Mouse (Mus musculus) CH12.LX (cell line): ENCODE data around the gene Fuom.

Experiments
- BHLHE40 ChIP-seq: IDR thresholded peaks from 2 replicates; pipeline ENCODE4 v1.6.1; 2011; ENCODE audit warnings: mild to moderate bottlenecking, low read depth, low read length, improper control_type of control experiment
- CHD1 ChIP-seq: IDR thresholded peaks from 2 replicates; pipeline ENCODE4 v1.6.1; 2012; ENCODE audit warnings: low read depth, low read length, improper control_type of control experiment, inconsistent platforms
- CTCF ChIP-seq, 2 experiments: IDR thresholded peaks in 1 of 2; conservative IDR thresholded peaks in 1 of 2; 2 replicates each; pipeline ENCODE4 v1.5.1; 2011 to 2012; ENCODE audit warnings: low read depth in 2 of 2, low read length in 2 of 2, improper control_type of control experiment in 1 of 2, inconsistent platforms in 1 of 2, mild to moderate bottlenecking in 1 of 2, moderate library complexity in 1 of 2
- E2F4 ChIP-seq: IDR thresholded peaks from 2 replicates; pipeline ENCODE4 v1.6.1; 2011; ENCODE audit warnings: low read depth, low read length, improper control_type of control experiment; ENCODE audit not compliant: insufficient replicate concordance
- EP300 ChIP-seq: IDR thresholded peaks from 2 replicates; pipeline ENCODE4 v1.6.1; 2011; ENCODE audit warnings: low read length, improper control_type of control experiment
- JUND ChIP-seq: conservative IDR thresholded peaks from 2 replicates; pipeline ENCODE4 v1.6.1; 2011; ENCODE audit warnings: low read depth, low read length, improper control_type of control experiment
- MAX ChIP-seq: IDR thresholded peaks from 2 replicates; pipeline ENCODE4 v1.6.1; 2011; ENCODE audit warnings: low read length, improper control_type of control experiment
- MXI1 ChIP-seq: IDR thresholded peaks from 2 replicates; pipeline ENCODE4 v1.6.1; 2011; ENCODE audit warnings: mild to moderate bottlenecking, low read depth, low read length, improper control_type of control experiment
- NELFE ChIP-seq: IDR thresholded peaks from 2 replicates; pipeline ENCODE4 v1.6.1; 2011; ENCODE audit warnings: low read depth, low read length, improper control_type of control experiment
- NRF1 ChIP-seq: IDR thresholded peaks from 2 replicates; pipeline ENCODE4 v1.6.1; 2014; ENCODE audit warnings: low read depth, mild to moderate bottlenecking, inconsistent platforms, low read length, improper control_type of control experiment, moderate library complexity
- POLR2A ChIP-seq: IDR thresholded peaks from 2 replicates; pipeline ENCODE4 v1.6.1; 2011; ENCODE audit warnings: low read depth, mild to moderate bottlenecking, improper control_type of control experiment, low read length
- TCF12 ChIP-seq: IDR thresholded peaks from 2 replicates; pipeline ENCODE4 v1.6.1; 2014; ENCODE audit warnings: low read depth, mild to moderate bottlenecking, inconsistent platforms, low read length, improper control_type of control experiment
- UBTF ChIP-seq: IDR thresholded peaks from 2 replicates; pipeline ENCODE4 v1.6.1; 2012; ENCODE audit warnings: low read depth, mild to moderate bottlenecking, inconsistent platforms, low read length, improper control_type of control experiment, moderate library complexity
- ZNF384 ChIP-seq: IDR thresholded peaks from 2 replicates; pipeline ENCODE4 v1.6.1; 2012; ENCODE audit warnings: low read depth, low read length, improper control_type of control experiment, inconsistent platforms

DNA sequence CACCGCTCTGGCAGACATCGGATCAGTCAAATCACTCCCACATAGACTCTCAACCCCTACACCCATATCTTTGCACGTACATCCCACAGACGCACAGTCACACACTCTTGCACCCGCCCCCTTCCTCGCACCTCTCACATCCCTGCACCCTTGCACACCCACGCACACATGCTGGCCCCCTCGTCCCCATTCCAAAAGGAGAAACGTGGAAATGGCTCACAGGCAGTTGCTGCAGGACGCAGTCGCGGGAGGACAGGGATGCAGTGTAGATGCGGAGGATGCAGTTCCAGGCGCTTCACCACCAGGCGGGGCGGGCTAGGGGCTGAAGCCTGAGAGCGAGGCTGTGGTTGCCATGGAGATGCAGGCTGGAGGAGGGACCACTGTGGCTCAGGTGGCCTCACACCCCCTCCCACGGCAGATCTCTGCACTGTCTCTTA, 20.0 kb downstream of the Fuom start, which contains the start of gene Caly:
- TF ChIP-seq MAX (no peak), CTCF (conservative IDR thresholded peaks at IDR 0.05 in 1 of 2, IDR thresholded peaks at IDR 0.05 in 1 of 2; ENCODE audit: low read depth in 2 of 2, low read length in 2 of 2) (peak in 1 of 2 experiments; percentile 53; a peak in 2 of 4 replicates), NRF1 (no peak), UBTF (no peak), POLR2A (no peak), EP300 (no peak), MXI1 (no peak), TCF12 (no peak), JUND (no peak), E2F4 (no peak), NELFE (no peak), ZNF384 (no peak), CHD1 (no peak), BHLHE40 (no peak)
